Mouse (Mus musculus): ENCODE measurements at regions not wholly inside any gene's neighbourhood (a gene's known extent, or its start where the extent isn't known, plus 50 kb on each side); places are given as distances from the start of the nearest gene placed in this dataset.

DNA sequence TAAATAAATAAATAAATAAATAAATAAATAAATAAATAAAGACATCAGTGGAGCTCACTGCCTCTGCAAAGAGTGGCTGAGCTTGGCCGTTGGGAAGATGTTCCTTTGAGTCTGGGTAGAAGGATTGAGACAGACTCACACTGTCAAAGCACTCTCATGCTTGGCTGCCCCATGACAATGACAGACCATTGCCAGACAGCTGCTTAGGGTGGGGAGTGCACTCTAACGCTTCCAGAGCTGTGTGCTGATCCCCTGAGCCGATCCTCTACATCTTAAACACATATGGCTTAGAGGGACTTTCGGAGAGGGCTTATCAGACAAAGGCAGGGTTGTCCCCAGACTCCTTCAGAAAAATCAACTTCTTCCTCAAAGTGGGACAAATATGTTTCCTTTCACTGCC, 100.0 kb upstream of the Oxgr1 start:
- no peak for DNase-seq (ENCODE audit: low spot score in 2 of 2)
- intact Hi-C loops (cut with DNase I) = no loop called here

GRCm38 (mm10) chr14:120144451-120144850, 102.2 kb upstream of the Oxgr1 start:
- DNase-seq (ENCODE audit: low spot score in 2 of 2) = peak in 1 of 2 experiments; percentile 81
- intact Hi-C loops (cut with DNase I) = no loop called here

- intact Hi-C loops (cut with DNase I) = no loop called here
- no peak for DNase-seq (ENCODE audit: low spot score in 2 of 2)
Measured at GRCm38 (mm10) chr14:120146312-120146711, 104.1 kb upstream of the Oxgr1 start.

- intact Hi-C loops (cut with DNase I) = no loop called here
- DNase-seq (ENCODE audit: low spot score in 2 of 2) = no peak
Measured at GRCm38 (mm10) chr14:120146908-120147770, 104.9 kb upstream of the Oxgr1 start.

- DNase-seq (ENCODE audit: low spot score in 2 of 2) = no peak
- intact Hi-C loops (cut with DNase I) = loop anchor here (1.0 kb wide), 1 partner anchor 24 kb away; no protein-coding TSS in a partner anchor
Measured at GRCm38 (mm10) chr14:120148803-120149202, 106.6 kb upstream of the Oxgr1 start.

- intact Hi-C loops (cut with DNase I) = loop anchor here (1.0 kb wide), 1 partner anchor 24 kb away; no protein-coding TSS in a partner anchor
- DNase-seq (ENCODE audit: low spot score in 2 of 2) = peak; percentile 73 to 95
Measured at GRCm38 (mm10) chr14:120149341-120149741, 107.1 kb upstream of the Oxgr1 start.

GRCm38 (mm10) chr14:120150589-120150988, 108.4 kb upstream of the Oxgr1 start:
- no peak for DNase-seq (ENCODE audit: low spot score in 2 of 2)
- intact Hi-C loops (cut with DNase I) = no loop called here

DNA sequence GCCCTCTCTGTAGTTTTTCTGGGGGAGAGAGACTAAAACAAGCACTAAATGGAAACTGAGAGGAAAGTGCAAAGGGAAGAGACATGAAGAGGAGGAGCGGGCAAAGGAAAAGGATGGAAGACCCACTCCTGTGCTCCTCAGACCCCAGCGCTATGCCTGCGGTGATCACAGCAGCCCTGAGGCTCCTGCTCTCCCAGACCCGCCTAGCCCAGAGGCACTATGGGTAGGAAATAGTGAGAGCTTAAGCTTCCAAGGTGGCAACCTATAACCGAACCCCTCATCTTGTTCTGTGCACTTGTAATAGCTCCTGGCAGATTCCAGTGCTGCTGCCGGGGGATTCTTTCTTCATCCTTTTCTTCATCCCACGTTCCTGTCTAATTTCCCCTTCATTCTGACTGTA, 112.2 kb upstream of the Oxgr1 start:
- no peak for DNase-seq (ENCODE audit: low spot score in 2 of 2)
- intact Hi-C loops (cut with DNase I) = no loop called here

- DNase-seq (ENCODE audit: low spot score in 2 of 2) = no peak
- intact Hi-C loops (cut with DNase I) = no loop called here
Measured at GRCm38 (mm10) chr14:120164184-120164583, 111.3 kb upstream of the Mbnl2 start.

GRCm38 (mm10) chr14:120165496-120166045, 109.9 kb upstream of the Mbnl2 start:
- peak in 1 of 2 experiments; percentile 0 for DNase-seq (ENCODE audit: low spot score in 2 of 2)
- intact Hi-C loops (cut with DNase I) = no loop called here

DNA sequence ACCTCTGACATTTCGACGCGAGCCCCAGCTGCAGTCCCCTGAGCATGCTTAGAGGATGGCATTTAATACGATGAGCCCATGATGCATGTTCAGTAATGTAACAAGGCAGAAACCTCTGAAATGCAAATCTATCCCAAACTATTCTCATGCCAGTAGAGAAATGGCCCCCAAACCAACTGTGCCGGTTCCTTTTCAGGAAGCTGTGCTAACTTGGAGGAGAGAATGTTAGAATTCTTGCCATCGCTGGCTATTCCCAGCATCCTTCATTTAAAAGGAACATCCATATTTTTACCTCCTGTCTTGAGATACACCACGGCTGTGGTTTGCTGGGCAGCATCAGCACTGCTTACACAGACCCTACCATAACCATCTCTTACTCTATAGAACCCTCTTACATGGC, 104.7 kb upstream of the Mbnl2 start:
- peak in 1 of 2 experiments; percentile 82 for DNase-seq (ENCODE audit: low spot score in 2 of 2)
- intact Hi-C loops (cut with DNase I) = loop anchor here (5.0 kb wide), 1 partner anchor 107 kb away; the partner anchor contains the start of gene Mbnl2

DNA sequence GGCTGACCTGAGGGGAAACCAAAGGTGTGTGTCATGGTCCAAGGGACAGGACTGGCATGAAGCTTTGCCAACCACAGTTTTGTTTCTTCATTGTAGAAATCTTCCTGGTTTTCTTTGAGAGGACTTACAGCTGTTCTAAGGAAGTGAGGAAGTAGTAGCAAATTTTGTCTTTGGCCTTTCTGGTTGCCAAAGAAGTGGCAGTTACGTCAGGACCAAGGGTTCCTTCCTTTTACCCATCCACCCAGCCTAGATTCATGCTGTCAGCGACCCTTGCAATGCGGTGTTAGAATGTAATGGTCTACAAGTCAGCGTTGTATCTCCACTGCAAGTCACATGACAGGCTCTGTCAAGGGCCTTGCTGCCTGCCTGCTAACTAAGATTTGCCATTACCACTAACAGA, 103.4 kb upstream of the Mbnl2 start:
- intact Hi-C loops (cut with DNase I) = loop anchor here (2.0 to 5.0 kb wide), 2 partner anchors 53 to 105 kb away; partner anchors contain the start of gene Mbnl2
- DNase-seq (ENCODE audit: low spot score in 2 of 2) = no peak

DNA sequence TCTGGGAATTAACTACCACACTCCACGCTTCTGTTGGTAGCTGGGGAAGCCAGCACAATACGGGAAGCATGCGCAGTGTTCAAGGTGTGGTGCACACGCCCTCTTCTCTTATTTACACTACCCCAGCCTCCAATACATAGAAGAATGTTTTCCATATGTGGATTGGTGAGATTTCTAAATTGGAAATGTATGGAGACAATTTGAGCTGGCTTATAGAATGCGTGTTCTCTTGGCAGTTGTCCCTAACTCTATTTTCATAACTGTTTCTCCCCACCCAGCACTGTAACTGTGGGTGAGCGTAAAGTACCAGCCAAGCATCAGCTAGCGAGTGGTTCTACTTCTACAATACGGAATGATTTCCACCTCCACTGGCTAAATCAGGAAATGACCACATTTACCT, 102.6 kb upstream of the Mbnl2 start:
- intact Hi-C loops (cut with DNase I) = loop anchor here (1.0 to 5.0 kb wide), 3 partner anchors 24 to 104 kb away; partner anchors contain the start of gene Mbnl2
- DNase-seq (ENCODE audit: low spot score in 2 of 2) = peak; percentile 25 to 85

DNA sequence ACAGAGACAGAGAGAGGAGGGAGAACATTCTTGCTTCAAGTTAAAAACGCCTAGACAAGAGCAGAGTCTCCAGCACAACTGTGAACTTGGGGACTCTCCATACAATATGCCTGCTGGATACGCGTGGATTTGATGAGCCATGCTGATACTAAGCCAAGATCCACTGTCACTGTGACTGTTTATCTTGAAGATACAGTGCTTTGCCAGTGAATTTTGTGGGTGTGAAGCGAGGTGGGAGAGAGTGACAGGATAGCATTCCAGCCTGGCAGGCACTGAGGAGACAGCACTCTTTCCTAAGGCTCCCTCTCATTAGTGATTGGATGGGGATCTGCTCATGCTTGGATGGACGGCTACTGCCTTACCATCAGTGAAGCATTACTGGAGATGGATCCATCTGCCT, 100.9 kb upstream of the Mbnl2 start:
- peak in 1 of 2 experiments; percentile 78 for DNase-seq (ENCODE audit: low spot score in 2 of 2)
- intact Hi-C loops (cut with DNase I) = loop anchor here (5.0 kb wide), 1 partner anchor 103 kb away; the partner anchor contains the start of gene Mbnl2

GRCm38 (mm10) chr14:120195218-120195617, 80.3 kb upstream of the Mbnl2 start:
- intact Hi-C loops (cut with DNase I) = no loop called here

DNA sequence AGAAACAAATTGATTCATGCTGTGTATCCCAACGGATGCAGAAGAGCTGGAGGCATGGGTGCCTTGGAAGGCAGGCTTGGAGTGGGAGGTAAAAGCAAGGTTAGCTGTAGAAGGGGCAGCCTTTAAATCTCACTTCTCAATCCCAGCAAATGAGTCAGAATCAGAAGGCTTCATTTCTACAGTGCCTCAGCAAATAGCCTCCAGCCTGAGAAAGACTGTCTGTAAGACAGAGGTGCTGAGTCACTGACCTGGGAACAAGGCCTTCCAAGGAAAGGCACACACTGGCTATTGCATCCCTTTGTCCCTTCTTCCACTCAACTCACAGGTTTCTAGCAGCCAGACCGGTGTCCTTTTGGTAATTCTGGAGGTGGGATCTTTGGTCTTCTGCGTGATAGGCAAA, 63.7 kb upstream of the Mbnl2 start:
- intact Hi-C loops (cut with DNase I) = no loop called here

More at GRCm38 (mm10) chr14:120195218-120195617, 80.3 kb upstream of the Mbnl2 start:
- DNase-seq (ENCODE audit: low spot score in 2 of 2) = no peak

GRCm38 (mm10) chr14:120212626-120213025, 62.8 kb upstream of the Mbnl2 start:
- intact Hi-C loops (cut with DNase I) = no loop called here

More for the DNA sequence above, 63.7 kb upstream of the Mbnl2 start:
- DNase-seq (ENCODE audit: low spot score in 2 of 2) = peak in 1 of 2 experiments; percentile 11

DNA sequence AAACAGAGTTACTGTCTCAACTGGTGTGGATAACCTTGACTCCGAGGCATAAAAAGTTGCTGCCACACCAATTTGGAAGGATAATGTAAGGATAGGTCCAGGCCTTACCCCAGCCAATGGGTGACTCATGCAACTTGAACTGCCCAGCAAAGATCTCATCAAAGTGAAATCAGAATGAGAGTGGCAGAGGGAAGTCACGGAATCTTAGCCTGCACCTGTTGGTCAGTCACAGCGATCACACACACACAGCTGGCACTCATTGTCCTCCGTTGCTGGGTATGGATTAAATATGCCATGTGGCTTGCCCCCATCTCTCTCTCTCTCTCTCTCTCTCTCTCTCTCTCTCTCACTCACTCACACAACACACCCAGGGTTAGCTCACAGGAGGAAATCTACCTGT, 56.2 kb upstream of the Mbnl2 start:
- no peak for DNase-seq (ENCODE audit: low spot score in 2 of 2)
- intact Hi-C loops (cut with DNase I) = no loop called here

More at GRCm38 (mm10) chr14:120212626-120213025, 62.8 kb upstream of the Mbnl2 start:
- no peak for DNase-seq (ENCODE audit: low spot score in 2 of 2)

DNA sequence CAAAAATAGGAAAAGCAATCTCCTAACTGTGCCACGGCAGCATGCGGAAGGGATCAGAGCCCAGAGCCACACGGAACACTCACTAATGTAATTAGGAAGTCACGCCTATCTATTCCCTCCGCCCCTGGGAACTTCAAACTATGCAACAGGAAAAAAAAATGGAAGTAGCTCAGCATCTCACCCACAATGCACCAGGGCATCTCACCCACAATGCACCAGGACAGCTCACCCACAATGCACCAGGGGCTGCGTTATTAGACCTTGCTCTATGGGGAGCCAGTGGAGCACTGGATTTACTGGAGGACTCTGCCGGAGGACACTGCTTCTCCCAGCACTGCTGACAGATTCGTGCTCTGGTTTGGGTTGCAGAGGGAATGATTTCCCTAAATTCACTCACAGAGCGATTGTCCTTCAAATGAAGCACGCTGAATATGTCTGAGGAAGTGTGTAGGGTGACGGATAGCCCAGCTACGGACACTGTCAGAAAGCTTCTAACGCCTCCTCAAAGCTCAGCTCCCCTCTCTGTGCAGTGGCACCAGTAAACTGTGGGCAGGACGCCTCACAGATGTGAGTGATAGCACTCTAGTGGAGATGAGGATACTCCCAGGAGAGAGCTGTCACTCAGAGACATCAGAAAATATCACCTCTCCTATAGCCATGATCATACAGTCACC, 51.8 kb upstream of the Mbnl2 start:
- intact Hi-C loops (cut with DNase I) = no loop called here
- DNase-seq (ENCODE audit: low spot score in 2 of 2) = no peak

DNA sequence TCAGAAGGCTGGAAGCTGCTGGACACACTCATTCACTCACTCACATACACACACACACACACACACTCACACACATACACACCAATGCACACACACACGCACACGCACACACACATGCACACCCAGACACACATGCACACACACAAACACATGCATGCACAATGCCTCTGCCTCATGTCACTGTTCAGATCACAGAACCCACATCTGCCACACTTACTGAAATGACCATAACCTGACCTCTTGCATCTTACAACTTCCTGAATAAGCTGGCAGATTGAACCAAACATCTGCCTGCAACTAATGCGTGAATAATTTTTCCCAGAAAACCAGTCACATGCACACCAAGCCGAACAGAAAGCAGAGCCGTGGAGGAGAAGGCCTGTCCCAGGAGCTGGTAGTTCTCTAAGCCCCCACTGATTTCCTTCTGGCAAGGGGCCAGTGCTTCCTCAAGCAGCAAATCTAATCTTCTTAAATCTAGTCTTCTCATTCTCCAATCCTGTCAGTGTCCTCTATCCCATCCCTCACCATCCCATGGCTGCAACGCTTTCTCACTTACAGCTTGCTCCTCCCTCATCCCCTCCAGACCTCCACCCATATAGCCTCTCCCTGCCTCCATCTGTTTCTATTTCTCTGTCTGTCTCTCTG, 51.1 kb upstream of the Mbnl2 start:
- intact Hi-C loops (cut with DNase I) = no loop called here
- no peak for DNase-seq (ENCODE audit: low spot score in 2 of 2)
